Mouse (Mus musculus) stomach, postnatal 0 days (tissue): ENCODE results near the gene Rfwd3.

Experiments
- CTCF ChIP-seq: IDR thresholded peaks from 2 replicates; pipeline ENCODE4 v1.5.1; 2016; ENCODE audit warnings: antibody characterized with exemption, low read depth, mild to moderate bottlenecking, moderate library complexity
- EP300 ChIP-seq: optimal IDR thresholded peaks from 2 replicates; pipeline ENCODE3; 2016; ENCODE audit warnings: antibody characterized with exemption

- TF ChIP-seq EP300 = no peak
- TF ChIP-seq CTCF = no peak
Measured at GRCm38 (mm10) chr8:111325222-111325790, 25.3 kb upstream of the Rfwd3 start.
